Mouse (Mus musculus): ENCODE data around the gene Foxred2. TPM values are rescaled to one million over a fixed set of nuclear protein-coding genes. Genes with fewer than 3 reads are reported as not detected.

Gene Foxred2
- polyA plus RNA-seq, 1 experiment: 10.9 TPM

GRCm38 (mm10) chr15:77981181-77981680 is 24.7 kb upstream of the Foxred2 start:
- no peaks in the 10 kb centered on the region for H3K4me1 ChIP-seq (ENCODE audit: control insufficient read depth, insufficient read depth, low read length)
- no peak overlapping the region for H3K4me3 ChIP-seq (ENCODE audit: low read depth, low read length)
- no peak overlapping the region for H3K9ac ChIP-seq (ENCODE audit: low read depth, poor library complexity, severe bottlenecking)
- H3K9me3 ChIP-seq (replicated peaks; ENCODE audit: control insufficient read depth, insufficient read depth, low read length, poor library complexity, severe bottlenecking): no peaks in the 10 kb centered on the region
- TF ChIP-seq CTCF (IDR thresholded peaks at IDR 0.05; ENCODE audit: low read depth, low read length) (no peak), POLR2A (IDR thresholded peaks at IDR 0.05; ENCODE audit: insufficient read depth, low read length) (no peak), EP300 (IDR thresholded peaks at IDR 0.05; ENCODE audit: insufficient read depth, low read depth, low read length) (no peak)
- no peak overlapping the region for H3K27ac ChIP-seq (ENCODE audit: insufficient read depth, low read length)
- H3K27me3 ChIP-seq (ENCODE audit: control insufficient read depth, insufficient read depth, low read length, poor library complexity, severe bottlenecking): no peaks in the 10 kb centered on the region
- H3K36me3 ChIP-seq (ENCODE audit: control insufficient read depth, insufficient read depth, low read length, poor library complexity, severe bottlenecking): no peaks in the 10 kb centered on the region

- H3K9ac ChIP-seq (ENCODE audit: low read depth, poor library complexity, severe bottlenecking): no peak overlapping the region
- TF ChIP-seq EP300 (IDR thresholded peaks at IDR 0.05; ENCODE audit: insufficient read depth, low read depth, low read length) (no peak), CTCF (IDR thresholded peaks at IDR 0.05; ENCODE audit: low read depth, low read length) (no peak), POLR2A (IDR thresholded peaks at IDR 0.05; ENCODE audit: insufficient read depth, low read length) (no peak)
Measured at GRCm38 (mm10) chr15:77979427-77979865, 22.9 kb upstream of the Foxred2 start.

DNA sequence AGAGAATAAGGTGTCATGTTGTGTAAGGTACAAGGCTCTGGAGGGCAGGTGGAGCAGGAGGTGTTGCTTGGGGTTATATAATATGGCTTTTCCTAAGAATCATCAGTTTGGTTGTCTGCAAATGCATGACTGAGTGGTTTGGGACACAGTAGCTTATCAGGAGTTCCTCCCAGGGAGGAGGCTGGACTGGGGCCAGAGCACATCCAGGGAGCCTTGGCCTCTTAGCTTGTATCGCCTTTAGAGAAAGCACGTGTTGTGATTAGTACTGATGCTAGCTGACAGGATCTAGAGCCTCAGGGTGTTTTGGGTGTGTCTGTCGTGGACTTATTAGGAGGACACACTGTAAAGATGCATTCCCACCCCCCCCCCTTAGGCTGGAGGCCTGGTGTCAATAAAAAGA is 21.1 kb upstream of the Foxred2 start:
- Histone ChIP-seq H3K9me3 (replicated peaks; ENCODE audit: control insufficient read depth, insufficient read depth, low read length, poor library complexity, severe bottlenecking) (no peaks in the 10 kb centered on the region), H3K9ac (ENCODE audit: low read depth, poor library complexity, severe bottlenecking) (no peak overlapping the region), H3K36me3 (ENCODE audit: control insufficient read depth, insufficient read depth, low read length, poor library complexity, severe bottlenecking) (no peaks in the 10 kb centered on the region), H3K4me1 (ENCODE audit: control insufficient read depth, insufficient read depth, low read length) (no peaks in the 10 kb centered on the region), H3K27ac (ENCODE audit: insufficient read depth, low read length) (no peak overlapping the region), H3K27me3 (ENCODE audit: control insufficient read depth, insufficient read depth, low read length, poor library complexity, severe bottlenecking) (no peaks in the 10 kb centered on the region), H3K4me3 (ENCODE audit: low read depth, low read length) (no peak overlapping the region)
- TF ChIP-seq EP300 (IDR thresholded peaks at IDR 0.05; ENCODE audit: insufficient read depth, low read depth, low read length) (no peak), CTCF (IDR thresholded peaks at IDR 0.05; ENCODE audit: low read depth, low read length) (no peak), POLR2A (IDR thresholded peaks at IDR 0.05; ENCODE audit: insufficient read depth, low read length) (no peak)

More at GRCm38 (mm10) chr15:77979427-77979865, 22.9 kb upstream of the Foxred2 start:
- Histone ChIP-seq H3K36me3 (ENCODE audit: control insufficient read depth, insufficient read depth, low read length, poor library complexity, severe bottlenecking) (no peaks in the 10 kb centered on the region), H3K4me3 (ENCODE audit: low read depth, low read length) (no peak overlapping the region), H3K27me3 (ENCODE audit: control insufficient read depth, insufficient read depth, low read length, poor library complexity, severe bottlenecking) (no peaks in the 10 kb centered on the region), H3K9me3 (replicated peaks; ENCODE audit: control insufficient read depth, insufficient read depth, low read length, poor library complexity, severe bottlenecking) (no peaks in the 10 kb centered on the region), H3K4me1 (ENCODE audit: control insufficient read depth, insufficient read depth, low read length) (no peaks in the 10 kb centered on the region), H3K27ac (ENCODE audit: insufficient read depth, low read length) (no peak overlapping the region)

GRCm38 (mm10) chr15:77974165-77974841 is 17.8 kb upstream of the Foxred2 start:
- Histone ChIP-seq H3K27me3 (ENCODE audit: control insufficient read depth, insufficient read depth, low read length, poor library complexity, severe bottlenecking) (no peaks in the 10 kb centered on the region), H3K27ac (ENCODE audit: insufficient read depth, low read length) (no peak overlapping the region), H3K9ac (ENCODE audit: low read depth, poor library complexity, severe bottlenecking) (no peak overlapping the region), H3K9me3 (replicated peaks; ENCODE audit: control insufficient read depth, insufficient read depth, low read length, poor library complexity, severe bottlenecking) (no peaks in the 10 kb centered on the region), H3K4me1 (ENCODE audit: control insufficient read depth, insufficient read depth, low read length) (no peaks in the 10 kb centered on the region), H3K36me3 (ENCODE audit: control insufficient read depth, insufficient read depth, low read length, poor library complexity, severe bottlenecking) (no peaks in the 10 kb centered on the region), H3K4me3 (ENCODE audit: low read depth, low read length) (no peak overlapping the region)
- TF ChIP-seq POLR2A (IDR thresholded peaks at IDR 0.05; ENCODE audit: insufficient read depth, low read length) (no peak), CTCF (IDR thresholded peaks at IDR 0.05; ENCODE audit: low read depth, low read length) (no peak), EP300 (IDR thresholded peaks at IDR 0.05; ENCODE audit: insufficient read depth, low read depth, low read length) (no peak)

- Histone ChIP-seq H3K27me3 (ENCODE audit: control insufficient read depth, insufficient read depth, low read length, poor library complexity, severe bottlenecking) (no peaks in the 10 kb centered on the region), H3K4me1 (ENCODE audit: control insufficient read depth, insufficient read depth, low read length) (peaks cover 2% of the 10 kb centered on the region), H3K27ac (ENCODE audit: insufficient read depth, low read length) (peak within 1 kb of the TSS; percentile 89), H3K9me3 (replicated peaks; ENCODE audit: control insufficient read depth, insufficient read depth, low read length, poor library complexity, severe bottlenecking) (no peaks in the 10 kb centered on the region), H3K4me3 (ENCODE audit: low read depth, low read length) (peak within 1 kb of the TSS; percentile 97), H3K9ac (ENCODE audit: low read depth, poor library complexity, severe bottlenecking) (peak within 1 kb of the TSS; percentile 91), H3K36me3 (ENCODE audit: control insufficient read depth, insufficient read depth, low read length, poor library complexity, severe bottlenecking) (peaks cover 29% of the 10 kb centered on the region)
- peak; percentile 36 for TF ChIP-seq POLR2A (IDR thresholded peaks at IDR 0.05; ENCODE audit: insufficient read depth, low read length)
- no peak for TF ChIP-seq CTCF (IDR thresholded peaks at IDR 0.05; ENCODE audit: low read depth, low read length)
Measured at GRCm38 (mm10) chr15:77970470-77971292, 14.2 kb upstream of the Foxred2 start, which contains the start of gene Eif3d. TSS of gene Eif3d (minus strand) at chr15:77970813.

Data from ES-Bruce4 (cell line).